Mouse (Mus musculus) liver, adult 2 months (tissue): ENCODE results near the gene Cpn2. TPM values are rescaled to one million over a fixed set of nuclear protein-coding genes. Genes with fewer than 3 reads are reported as not detected.

Experiments used
- DNase-seq: peaks from one replicate; pipeline ENCODE4 v3.0.0-alpha.2; 2011; ENCODE audit warnings: low read depth, low spot score; ENCODE audit errors: extremely low read depth
- H3K27ac ChIP-seq: fragments of 200-500 bp; replicated peaks from 2 replicates; pipeline ENCODE4 v1.5.1; 2012; ENCODE audit warnings: low read depth, mild to moderate bottlenecking, control low read depth, inconsistent platforms, low read length; ENCODE audit not compliant: insufficient read depth
- H3K27me3 ChIP-seq: fragments of 200-500 bp; 2 replicates; pipeline ENCODE4 v1.6.1; 2012; ENCODE audit warnings: mild to moderate bottlenecking, moderate library complexity, low read length, inconsistent platforms; ENCODE audit not compliant: control insufficient read depth, insufficient read depth
- H3K36me3 ChIP-seq: fragments of 200-500 bp; 2 replicates; pipeline ENCODE4 v1.6.1; 2012; ENCODE audit warnings: low read length, inconsistent platforms; ENCODE audit not compliant: control insufficient read depth, insufficient read depth
- H3K4me1 ChIP-seq: fragments of 200-500 bp; 2 replicates; pipeline ENCODE4 v1.6.1; 2011; ENCODE audit warnings: low read length; ENCODE audit not compliant: control insufficient read depth, insufficient read depth
- H3K4me3 ChIP-seq: fragments of 200-500 bp; 2 replicates; pipeline ENCODE4 v1.5.1; 2011; ENCODE audit warnings: low read depth, mild to moderate bottlenecking, control low read depth, low read length, moderate library complexity; ENCODE audit not compliant: insufficient read depth
- H3K79me2 ChIP-seq: fragments of 200-500 bp; 2 replicates; pipeline ENCODE4 v1.6.1; 2012; ENCODE audit warnings: inconsistent platforms, mild to moderate bottlenecking, low read length, moderate library complexity; ENCODE audit not compliant: control insufficient read depth, insufficient read depth
- H3K9ac ChIP-seq: fragments of 200-500 bp; 2 replicates; pipeline ENCODE4 v1.6.1; 2012; ENCODE audit warnings: low read depth, mild to moderate bottlenecking, control low read depth, inconsistent platforms, low read length
- CTCF ChIP-seq: fragments of 200-500 bp; IDR thresholded peaks from 2 replicates; pipeline ENCODE4 v1.5.1; 2011; ENCODE audit warnings: low read depth, low read length, control low read depth
- POLR2A ChIP-seq: fragments of 200-500 bp; IDR thresholded peaks from 2 replicates; pipeline ENCODE4 v1.6.1; 2011; ENCODE audit warnings: low read length, control low read depth; ENCODE audit not compliant: insufficient read depth; ENCODE audit errors: extremely low read depth
- WGBS: fragments of 180-500 bp; shearing (Covaris S2); methylation state at CpG from one replicate; pipeline ENCODE4 v1.1.7; 2018; 5-methylcytosine and 5-hydroxymethylcytosine counted together
- polyA plus RNA-seq: library from polyadenylated mRNA; depleted of rRNA; stranded (reverse); fragments of >200 nt; gene quantifications from 2 replicates; pipeline ENCODE4 v1.2.3, GENCODE M21; 2012
- total RNA-seq: library from RNA; depleted of rRNA; stranded (reverse); fragments of >200 nt; gene quantifications from 2 replicates; pipeline ENCODE4 v1.2.3, GENCODE M21; 2014

Gene Cpn2
- total and polyA plus RNA-seq, 2 experiments: 137 to 263 TPM

- DNase-seq: peak; percentile 69
- peak overlapping the region; percentile 59 for H3K9ac ChIP-seq
- no peaks in the 10 kb centered on the region for H3K36me3 ChIP-seq
- H3K4me1 ChIP-seq: peaks cover 27% of the 10 kb centered on the region
- H3K27me3 ChIP-seq: no peaks in the 10 kb centered on the region
- H3K27ac ChIP-seq: peak overlapping the region; percentile 65
- peaks cover 15% of the 10 kb centered on the region; the same call in 1 of the 2 replicates for H3K79me2 ChIP-seq
- H3K4me3 ChIP-seq: peak overlapping the region; percentile 50
- TF ChIP-seq CTCF: no peak
- 0 out of 2 replicates have a peak, but pooled peaks have one; percentile 12 for TF ChIP-seq POLR2A
- WGBS: 15% methylated on average over 4 of the region's 4 CpGs
These were observed 1.7 kb downstream of the Cpn2 start for GRCm38 (mm10) chr16:30265611-30266010.

GRCm38 (mm10) chr16:30263156-30263555, 4.1 kb downstream of the Cpn2 start:
- H3K4me1 ChIP-seq: peaks cover 44% of the 10 kb centered on the region

GRCm38 (mm10) chr16:30262664-30263063, 4.6 kb downstream of the Cpn2 start:
- DNase-seq: peak; percentile 76
- no peak overlapping the region for H3K27ac ChIP-seq
- H3K4me3 ChIP-seq: no peak overlapping the region
- 0% methylated on average over 2 of the region's 2 CpGs for WGBS
- H3K36me3 ChIP-seq: no peaks in the 10 kb centered on the region
- H3K4me1 ChIP-seq: peaks cover 49% of the 10 kb centered on the region
- no peaks in the 10 kb centered on the region for H3K27me3 ChIP-seq
- peaks cover 20% of the 10 kb centered on the region; the same call in 1 of the 2 replicates for H3K79me2 ChIP-seq
- no peak overlapping the region for H3K9ac ChIP-seq
- TF ChIP-seq CTCF (peak; percentile 89), POLR2A (no peak)

More at GRCm38 (mm10) chr16:30263156-30263555, 4.1 kb downstream of the Cpn2 start:
- H3K36me3 ChIP-seq: no peaks in the 10 kb centered on the region
- DNase-seq: peak; percentile 84
- no peak overlapping the region for H3K4me3 ChIP-seq
- H3K79me2 ChIP-seq: peaks cover 20% of the 10 kb centered on the region; the same call in 1 of the 2 replicates
- TF ChIP-seq POLR2A (0 out of 2 replicates have a peak, but pooled peaks have one; percentile 10), CTCF (no peak)
- H3K27me3 ChIP-seq: no peaks in the 10 kb centered on the region
- WGBS: 20% methylated on average over 4 of the region's 4 CpGs
- H3K9ac ChIP-seq: no peak overlapping the region; the same call in 1 of the 2 replicates
- peak overlapping the region; percentile 53 for H3K27ac ChIP-seq

GRCm38 (mm10) chr16:30262157-30262556, 5.1 kb downstream of the Cpn2 start:
- Histone ChIP-seq H3K27ac (peak overlapping the region; percentile 85), H3K4me1 (peaks cover 53% of the 10 kb centered on the region), H3K79me2 (peaks cover 20% of the 10 kb centered on the region; the same call in 1 of the 2 replicates), H3K4me3 (no peak overlapping the region), H3K27me3 (no peaks in the 10 kb centered on the region), H3K9ac (peak overlapping the region; percentile 28; the same call in 1 of the 2 replicates), H3K36me3 (no peaks in the 10 kb centered on the region)
- 77% methylated on average over 10 of the region's 10 CpGs for WGBS
- DNase-seq: peak; percentile 35
- TF ChIP-seq CTCF (no peak), POLR2A (no peak)

- H3K36me3 ChIP-seq: no peaks in the 10 kb centered on the region
- no peak overlapping the region for H3K4me3 ChIP-seq
- no peaks in the 10 kb centered on the region for H3K27me3 ChIP-seq
- peak overlapping the region; percentile 85 for H3K27ac ChIP-seq
- TF ChIP-seq POLR2A (no peak), CTCF (no peak)
- H3K9ac ChIP-seq: peak overlapping the region; percentile 85
- DNase-seq: peak; percentile 89
- 48% methylated on average over 9 of the region's 9 CpGs for WGBS
- H3K4me1 ChIP-seq: peaks cover 59% of the 10 kb centered on the region
- peaks cover 16% of the 10 kb centered on the region; the same call in 1 of the 2 replicates for H3K79me2 ChIP-seq
These were observed 6.0 kb downstream of the Cpn2 start for GRCm38 (mm10) chr16:30261341-30261740.

GRCm38 (mm10) chr16:30260012-30260635, 7.2 kb downstream of the Cpn2 start:
- peak overlapping the region; percentile 85 for H3K9ac ChIP-seq

More at GRCm38 (mm10) chr16:30260012-30260635, 7.2 kb downstream of the Cpn2 start:
- Histone ChIP-seq H3K4me1 (peaks cover 61% of the 10 kb centered on the region), H3K79me2 (peaks cover 11% of the 10 kb centered on the region; the same call in 1 of the 2 replicates), H3K36me3 (no peaks in the 10 kb centered on the region), H3K27ac (peak overlapping the region; percentile 85), H3K4me3 (peak overlapping the region; percentile 40), H3K27me3 (no peaks in the 10 kb centered on the region)
- 33% methylated on average over 15 of the region's 15 CpGs for WGBS
- DNase-seq: peak; percentile 87
- 0 out of 2 replicates have a peak, but pooled peaks have one; percentile 5 for TF ChIP-seq POLR2A
- TF ChIP-seq CTCF: no peak
